Mouse (Mus musculus) CH12.LX (cell line): ENCODE measurements around the gene Socs3. TPM values are rescaled to one million over a fixed set of nuclear protein-coding genes. Genes with fewer than 3 reads are reported as not detected.

Experiments
- DNase-seq: peaks from one replicate; pipeline ENCODE4 v3.0.0-alpha.2; 2013; ENCODE audit errors: extremely low read depth
- H3K27ac ChIP-seq: 2 replicates; pipeline ENCODE4 v1.5.1; 2012; ENCODE audit warnings: low read depth, mild to moderate bottlenecking, control low read depth, moderate library complexity; ENCODE audit not compliant: insufficient read depth
- H3K27me3 ChIP-seq: replicated peaks from 2 replicates; pipeline ENCODE3; 2012; ENCODE audit warnings: inconsistent platforms
- H3K36me3 ChIP-seq, 2 experiments: replicated peaks in 1 of 2; 2 replicates each; pipeline versions ENCODE3 to v1.6.1; 2012; ENCODE audit warnings: inconsistent platforms in 1 of 2, low read length in 1 of 2, mild to moderate bottlenecking in 1 of 2, mixed read lengths in 1 of 2, moderate library complexity in 1 of 2; ENCODE audit not compliant: control insufficient read depth in 1 of 2, insufficient read depth in 1 of 2
- H3K4me1 ChIP-seq, 2 experiments: 2 replicates each; pipeline ENCODE4 v1.6.1; 2012; ENCODE audit warnings: inconsistent platforms in 1 of 2, moderate library complexity in 1 of 2; ENCODE audit not compliant: insufficient read depth in 2 of 2, control insufficient read depth in 1 of 2
- H3K4me2 ChIP-seq: 2 replicates; pipeline ENCODE4 v1.6.1; 2012; ENCODE audit warnings: low read depth, mild to moderate bottlenecking, control low read depth; ENCODE audit not compliant: poor library complexity, insufficient read depth, severe bottlenecking
- H3K4me3 ChIP-seq, 3 experiments: fragments of 150-350 bp in 1 of 3; sonication (generic) in 1 of 3; replicated peaks in 1 of 3; 2 replicates each; pipeline versions ENCODE3 to v1.5.1; 2011 to 2012; ENCODE audit warnings: low read depth in 2 of 3, low read length in 2 of 3, mild to moderate bottlenecking in 2 of 3, moderate library complexity in 2 of 3, control low read depth in 1 of 3, improper control_type of control experiment in 1 of 3, inconsistent platforms in 1 of 3, mixed read lengths in 1 of 3; ENCODE audit not compliant: poor library complexity in 1 of 3
- H3K79me2 ChIP-seq: replicated peaks from 2 replicates; pipeline ENCODE4 v1.6.1; 2012; ENCODE audit warnings: mild to moderate bottlenecking, moderate library complexity; ENCODE audit not compliant: control insufficient read depth, poor library complexity, insufficient read depth, severe bottlenecking; ENCODE audit errors: extremely low read depth
- H3K9ac ChIP-seq: 2 replicates; pipeline ENCODE4 v1.6.1; 2012; ENCODE audit warnings: low read depth, mild to moderate bottlenecking, control low read depth, moderate library complexity; ENCODE audit not compliant: insufficient read depth
- H3K9me3 ChIP-seq: replicated peaks from 2 replicates; pipeline ENCODE3; 2012; ENCODE audit warnings: low read length, inconsistent platforms, mixed read lengths
- BHLHE40 ChIP-seq: IDR thresholded peaks from 2 replicates; pipeline ENCODE4 v1.6.1; 2011; ENCODE audit warnings: mild to moderate bottlenecking, low read depth, low read length, improper control_type of control experiment
- CHD1 ChIP-seq: IDR thresholded peaks from 2 replicates; pipeline ENCODE4 v1.6.1; 2012; ENCODE audit warnings: low read depth, low read length, improper control_type of control experiment, inconsistent platforms
- EP300 ChIP-seq: IDR thresholded peaks from 2 replicates; pipeline ENCODE4 v1.6.1; 2011; ENCODE audit warnings: low read length, improper control_type of control experiment
- ETS1 ChIP-seq: conservative IDR thresholded peaks from 2 replicates; pipeline ENCODE4 v1.6.1; 2012; ENCODE audit warnings: low read depth, mild to moderate bottlenecking, inconsistent platforms, low read length, improper control_type of control experiment, moderate library complexity
- GABPA ChIP-seq: IDR thresholded peaks from 2 replicates; pipeline ENCODE4 v1.6.1; 2012; ENCODE audit warnings: low read depth, low read length, improper control_type of control experiment, inconsistent platforms; ENCODE audit not compliant: insufficient replicate concordance
- HCFC1 ChIP-seq: IDR thresholded peaks from 2 replicates; pipeline ENCODE4 v1.6.1; 2012; ENCODE audit warnings: low read depth, mild to moderate bottlenecking, inconsistent platforms, low read length, improper control_type of control experiment
- JUN ChIP-seq: IDR thresholded peaks from 2 replicates; pipeline ENCODE4 v1.6.1; 2011; ENCODE audit warnings: low read depth, mild to moderate bottlenecking, low read length, improper control_type of control experiment, moderate library complexity; ENCODE audit not compliant: insufficient read depth
- JUND ChIP-seq: conservative IDR thresholded peaks from 2 replicates; pipeline ENCODE4 v1.6.1; 2011; ENCODE audit warnings: low read depth, low read length, improper control_type of control experiment
- MAX ChIP-seq: IDR thresholded peaks from 2 replicates; pipeline ENCODE4 v1.6.1; 2011; ENCODE audit warnings: low read length, improper control_type of control experiment
- MAZ ChIP-seq: IDR thresholded peaks from 2 replicates; pipeline ENCODE4 v1.6.1; 2012; ENCODE audit warnings: low read depth, mild to moderate bottlenecking, inconsistent platforms, low read length, improper control_type of control experiment, moderate library complexity
- MEF2A ChIP-seq: IDR thresholded peaks from 2 replicates; pipeline ENCODE4 v1.6.1; 2014; ENCODE audit warnings: low read depth, mild to moderate bottlenecking, inconsistent platforms, low read length, improper control_type of control experiment, borderline replicate concordance
- MXI1 ChIP-seq: IDR thresholded peaks from 2 replicates; pipeline ENCODE4 v1.6.1; 2011; ENCODE audit warnings: mild to moderate bottlenecking, low read depth, low read length, improper control_type of control experiment
- NELFE ChIP-seq: IDR thresholded peaks from 2 replicates; pipeline ENCODE4 v1.6.1; 2011; ENCODE audit warnings: low read depth, low read length, improper control_type of control experiment
- POLR2A ChIP-seq: IDR thresholded peaks from 2 replicates; pipeline ENCODE4 v1.6.1; 2011; ENCODE audit warnings: low read depth, mild to moderate bottlenecking, improper control_type of control experiment, low read length
- POLR2AphosphoS2 ChIP-seq: IDR thresholded peaks from 2 replicates; pipeline ENCODE4 v1.6.1; 2011; ENCODE audit warnings: low read depth, low read length, improper control_type of control experiment
- RCOR1 ChIP-seq: conservative IDR thresholded peaks from 2 replicates; pipeline ENCODE4 v1.6.1; 2012; ENCODE audit warnings: low read depth, mild to moderate bottlenecking, inconsistent platforms, low read length, improper control_type of control experiment
- SMC3 ChIP-seq: IDR thresholded peaks from 2 replicates; pipeline ENCODE4 v1.6.1; 2011; ENCODE audit warnings: low read depth, low read length, improper control_type of control experiment
- TBP ChIP-seq: conservative IDR thresholded peaks from 2 replicates; pipeline ENCODE4 v1.6.1; 2011; ENCODE audit warnings: low read depth, low read length, improper control_type of control experiment
- UBTF ChIP-seq: IDR thresholded peaks from 2 replicates; pipeline ENCODE4 v1.6.1; 2012; ENCODE audit warnings: low read depth, mild to moderate bottlenecking, inconsistent platforms, low read length, improper control_type of control experiment, moderate library complexity
- USF1 ChIP-seq: IDR thresholded peaks from 2 replicates; pipeline ENCODE4 v1.6.1; 2014; ENCODE audit warnings: low read depth, mild to moderate bottlenecking, inconsistent platforms, low read length, improper control_type of control experiment
- USF2 ChIP-seq: conservative IDR thresholded peaks from 2 replicates; pipeline ENCODE4 v1.6.1; 2011; ENCODE audit warnings: low read depth, low read length, improper control_type of control experiment
- ZC3H11A ChIP-seq: IDR thresholded peaks from 2 replicates; pipeline ENCODE4 v1.6.1; 2012; ENCODE audit warnings: low read depth, mild to moderate bottlenecking, inconsistent platforms, low read length, improper control_type of control experiment
- ZMIZ1 ChIP-seq: IDR thresholded peaks from 2 replicates; pipeline ENCODE4 v1.6.1; 2012; ENCODE audit warnings: low read depth, mild to moderate bottlenecking, inconsistent platforms, low read length, improper control_type of control experiment
- ZNF384 ChIP-seq: IDR thresholded peaks from 2 replicates; pipeline ENCODE4 v1.6.1; 2012; ENCODE audit warnings: low read depth, low read length, improper control_type of control experiment, inconsistent platforms
- dilution Hi-C: fragments of 300-500 bp; cut with MboI; formaldehyde crosslinking; loops from 2 replicates; pipeline ENCODE4 v1.14.3; 2020; ENCODE audit warnings: low sequenced_read_pairs; ENCODE audit not compliant: extremely low pct_unique_long_range_greater_than_20kb, extremely low pct_ligation_motif_present
- in situ Hi-C: fragments of 300-500 bp; cut with MboI; formaldehyde crosslinking; loops from 3 replicates; pipeline ENCODE4 v1.14.3; 2019; ENCODE audit warnings: low sequenced_read_pairs, low pct_ligation_motif_present, low pct_unique_long_range_greater_than_20kb, mixed read lengths
- polyA plus RNA-seq: library from polyadenylated mRNA; unstranded; fragments of >175 nt; gene quantifications from 2 replicates; pipeline ENCODE4 v1.2.1, GENCODE M21; 2012; ENCODE audit warnings: low read depth; ENCODE audit not compliant: insufficient read length
- total RNA-seq, 2 experiments: library from RNA; depleted of rRNA; stranded (reverse); fragments of 300-350 nt in 1 of 2; fragments of >200 nt in 1 of 2; gene quantifications; 2 replicates each; pipeline ENCODE4 v1.2.3; 2012 to 2014

The Socs3 gene
- total and polyA plus RNA-seq, 3 experiments: 0.83 to 4.7 (median 1.2) TPM

DNA sequence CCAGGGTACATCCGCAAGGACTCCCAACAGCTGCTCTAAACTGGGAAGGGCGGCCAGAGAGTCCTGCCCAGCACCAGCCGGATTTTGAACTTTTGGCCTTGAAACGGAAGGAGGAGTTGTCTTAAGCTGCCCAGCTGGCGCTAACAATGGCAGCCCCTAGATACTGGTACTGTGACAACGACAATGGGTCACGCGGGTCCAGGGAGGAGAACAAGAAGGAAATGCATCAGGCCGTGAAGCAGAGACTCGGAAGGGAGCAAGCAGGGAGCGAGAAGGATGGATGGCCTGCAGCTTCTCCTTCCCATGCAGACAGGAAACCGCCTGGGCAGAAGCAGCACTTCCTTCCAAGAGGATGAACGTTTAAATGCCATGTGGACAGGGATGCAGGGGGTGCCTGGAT is 14.2 kb downstream of the Socs3 start:
- Histone ChIP-seq H3K4me3 (no peak overlapping the region), H3K27ac (no peak overlapping the region), H3K36me3 (no peaks in the 10 kb centered on the region), H3K27me3 (peaks cover 72% of the 10 kb centered on the region), H3K9me3 (no peaks in the 10 kb centered on the region), H3K79me2 (no peaks in the 10 kb centered on the region), H3K4me2 (no peak overlapping the region), H3K9ac (no peak overlapping the region), H3K4me1 (peaks cover 28 to 48% of the 10 kb centered on the region in 2 experiments)
- in situ Hi-C loops (no loop called here), dilution Hi-C loops (no loop called here)
- DNase-seq: no peak
- TF ChIP-seq CHD1: no peak
- no peak for TF ChIP-seq JUND
- TF ChIP-seq ZMIZ1: no peak
- TF ChIP-seq HCFC1: no peak
- TF ChIP-seq ZC3H11A: no peak
- TF ChIP-seq USF1: no peak
- no peak for TF ChIP-seq UBTF
- TF ChIP-seq JUN: no peak
- no peak for TF ChIP-seq RCOR1
- no peak for TF ChIP-seq MAX
- no peak for TF ChIP-seq BHLHE40
- TF ChIP-seq POLR2AphosphoS2: no peak
- no peak for TF ChIP-seq USF2
- no peak for TF ChIP-seq SMC3
- TF ChIP-seq MEF2A: no peak
- no peak for TF ChIP-seq TBP

- Histone ChIP-seq H3K4me2 (no peak overlapping the region), H3K79me2 (no peaks in the 10 kb centered on the region), H3K36me3 (no peaks in the 10 kb centered on the region), H3K9me3 (no peaks in the 10 kb centered on the region), H3K27ac (no peak overlapping the region), H3K4me3 (no peak overlapping the region), H3K4me1 (peaks cover 20 to 44% of the 10 kb centered on the region in 2 experiments), H3K9ac (no peak overlapping the region), H3K27me3 (peaks cover 71% of the 10 kb centered on the region)
- dilution Hi-C loops: no loop called here
- DNase-seq: no peak
- in situ Hi-C loops: loop anchor here (5.0 kb wide), 1 partner anchor 38 kb away; no protein-coding TSS in a partner anchor
- TF ChIP-seq ZNF384: no peak
- TF ChIP-seq JUND: no peak
- no peak for TF ChIP-seq USF2
- TF ChIP-seq MXI1: no peak
- no peak for TF ChIP-seq POLR2A
- TF ChIP-seq POLR2AphosphoS2: no peak
- no peak for TF ChIP-seq GABPA
- no peak for TF ChIP-seq MEF2A
- no peak for TF ChIP-seq MAZ
- no peak for TF ChIP-seq TBP
- TF ChIP-seq ETS1: no peak
- no peak for TF ChIP-seq NELFE
- TF ChIP-seq EP300: no peak
- TF ChIP-seq BHLHE40: no peak
These were observed 15.0 kb downstream of the Socs3 start for GRCm38 (mm10) chr11:117954819-117955218.
